Mouse (Mus musculus) limb, embryonic 13.5 days (tissue): ENCODE data around the gene Dnah6. TPM values are rescaled to one million over a fixed set of nuclear protein-coding genes. Genes with fewer than 3 reads are reported as not detected.

Experiments
- ATAC-seq: fragments of 200-750 bp; cut with Nextera tagmentation; 2 replicates; pipeline ENCODE4 v1.8.0; 2017; ENCODE audit warnings: low read depth, moderate number of reproducible peaks, moderate TSS enrichment; ENCODE audit not compliant: low FRiP score
- H3K27ac ChIP-seq: fragments of 300-500 bp; sonication (generic); 2 replicates; pipeline ENCODE4 v1.5.1; 2015; ENCODE audit warnings: inconsistent platforms, mild to moderate bottlenecking, moderate library complexity
- H3K27me3 ChIP-seq: fragments of 300-500 bp; sonication (generic); 2 replicates; pipeline ENCODE4 v1.6.1; 2015; ENCODE audit warnings: mild to moderate bottlenecking, inconsistent platforms
- H3K36me3 ChIP-seq: fragments of 300-500 bp; sonication (generic); 2 replicates; pipeline ENCODE4 v1.6.1; 2015; ENCODE audit warnings: inconsistent platforms, mild to moderate bottlenecking, moderate library complexity
- H3K4me1 ChIP-seq: fragments of 300-500 bp; sonication (generic); 2 replicates; pipeline ENCODE4 v1.6.1; 2015; ENCODE audit warnings: inconsistent platforms
- H3K4me2 ChIP-seq: fragments of 300-500 bp; sonication (generic); replicated peaks from 2 replicates; pipeline ENCODE4 v1.6.1; 2015; ENCODE audit warnings: inconsistent platforms, mild to moderate bottlenecking, moderate library complexity
- H3K4me3 ChIP-seq: fragments of 300-500 bp; sonication (generic); 2 replicates; pipeline ENCODE4 v1.5.1; 2015; ENCODE audit warnings: moderate library complexity, mild to moderate bottlenecking, inconsistent platforms
- H3K9ac ChIP-seq: fragments of 300-500 bp; sonication (generic); 2 replicates; pipeline ENCODE4 v1.6.1; 2015; ENCODE audit warnings: mild to moderate bottlenecking, inconsistent platforms
- H3K9me3 ChIP-seq: fragments of 300-500 bp; sonication (generic); 2 replicates; pipeline ENCODE4 v1.6.1; 2016; ENCODE audit warnings: inconsistent platforms
- WGBS: fragments of 180-500 bp; shearing (Covaris S2); methylation state at CpG from one replicate; pipeline ENCODE4 v1.1.7; 2015; 5-methylcytosine and 5-hydroxymethylcytosine counted together
- polyA plus RNA-seq: library from polyadenylated mRNA; unstranded; fragments of >200 nt; fragmentation: Nextera tagmentation; extraction: Ambion mirVana; gene quantifications from 2 replicates; pipeline ENCODE4 v1.2.1, GENCODE M21; 2015

The Dnah6 gene
- polyA plus RNA-seq, 1 experiment from 2014 or later = 0.03 TPM

GRCm38 (mm10) chr6:73054807-73055206 lies 166.6 kb downstream of the Dnah6 start:
- Histone ChIP-seq H3K27me3 (no peaks in the 10 kb centered on the region), H3K4me3 (no peak overlapping the region), H3K9me3 (peaks cover 13% of the 10 kb centered on the region; the same call in 1 of the 2 replicates), H3K36me3 (no peaks in the 10 kb centered on the region), H3K27ac (no peak overlapping the region), H3K4me2 (no peak overlapping the region), H3K4me1 (no peaks in the 10 kb centered on the region), H3K9ac (no peak overlapping the region)
- ATAC-seq = no peak
- 93% methylated on average over 6 of the region's 6 CpGs for WGBS

- no peaks in the 10 kb centered on the region for H3K4me1 ChIP-seq
- ATAC-seq = no peak
- H3K9me3 ChIP-seq = peaks cover 13% of the 10 kb centered on the region; the same call in 1 of the 2 replicates
- H3K36me3 ChIP-seq = no peaks in the 10 kb centered on the region
- no peak overlapping the region for H3K4me3 ChIP-seq
- H3K9ac ChIP-seq = no peak overlapping the region
- no peak overlapping the region for H3K4me2 ChIP-seq
- 87% methylated on average over 9 of the region's 9 CpGs for WGBS
- no peaks in the 10 kb centered on the region for H3K27me3 ChIP-seq
- H3K27ac ChIP-seq = no peak overlapping the region
Measured at GRCm38 (mm10) chr6:73053526-73053925, 167.9 kb downstream of the Dnah6 start.

- Histone ChIP-seq H3K36me3 (no peaks in the 10 kb centered on the region), H3K4me2 (no peak overlapping the region), H3K27ac (no peak overlapping the region), H3K4me3 (no peak overlapping the region), H3K27me3 (no peaks in the 10 kb centered on the region), H3K9me3 (no peaks in the 10 kb centered on the region), H3K4me1 (no peaks in the 10 kb centered on the region), H3K9ac (no peak overlapping the region)
- 75% methylated on average over 7 of the region's 7 CpGs for WGBS
- ATAC-seq = no peak
Measured at GRCm38 (mm10) chr6:73047259-73047658, 174.2 kb downstream of the Dnah6 start.

DNA sequence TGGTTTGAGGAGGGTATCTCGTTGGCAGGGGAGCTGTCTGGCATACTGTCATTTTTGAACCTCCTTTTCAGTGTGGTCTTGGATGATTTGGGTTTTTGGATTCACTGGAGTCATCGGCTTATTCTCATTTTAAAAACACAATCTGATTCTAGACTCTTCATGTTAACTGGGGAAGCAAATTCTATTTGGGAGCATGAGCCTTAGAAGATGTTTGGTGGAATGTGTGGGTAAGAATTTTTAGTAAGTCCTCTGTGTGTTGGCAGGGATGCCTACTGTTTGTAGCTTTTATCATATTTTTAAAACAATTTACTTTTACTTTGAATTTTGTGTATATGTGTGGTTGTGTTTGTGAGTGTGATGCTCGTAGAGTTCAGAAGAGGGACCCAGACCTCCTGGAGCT lies 175.5 kb downstream of the Dnah6 start:
- no peaks in the 10 kb centered on the region for H3K27me3 ChIP-seq
- H3K27ac ChIP-seq = no peak overlapping the region
- no peak overlapping the region for H3K4me3 ChIP-seq
- 73% methylated on average over 3 of the region's 3 CpGs for WGBS
- no peaks in the 10 kb centered on the region for H3K9me3 ChIP-seq
- H3K36me3 ChIP-seq = no peaks in the 10 kb centered on the region
- no peaks in the 10 kb centered on the region for H3K4me1 ChIP-seq
- ATAC-seq = no peak
- no peak overlapping the region for H3K4me2 ChIP-seq
- no peak overlapping the region for H3K9ac ChIP-seq

DNA sequence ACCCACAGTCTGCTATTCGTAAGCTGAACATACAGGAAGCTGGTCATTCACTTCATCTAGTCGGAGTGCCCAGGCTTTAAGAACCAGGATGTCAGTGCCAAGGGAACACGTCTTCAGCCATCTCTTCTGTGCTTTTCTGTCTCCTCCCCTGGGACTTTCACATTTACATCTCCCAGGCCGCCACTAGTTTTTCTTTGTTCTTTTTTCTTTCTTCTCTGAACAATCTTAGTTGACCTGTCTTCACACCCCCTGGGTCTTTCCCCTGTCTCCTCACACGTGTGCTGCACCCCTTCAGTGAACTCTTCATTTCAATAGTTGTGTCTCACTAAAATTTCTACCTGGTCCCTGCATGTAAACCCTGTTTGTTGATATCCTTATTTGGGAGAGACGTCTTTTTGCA lies 179.2 kb downstream of the Dnah6 start:
- H3K9ac ChIP-seq = no peak overlapping the region
- no peak for ATAC-seq
- H3K27ac ChIP-seq = no peak overlapping the region
- WGBS = 80% methylated on average over 6 of the region's 6 CpGs
- no peak overlapping the region for H3K4me2 ChIP-seq
- H3K36me3 ChIP-seq = no peaks in the 10 kb centered on the region
- H3K27me3 ChIP-seq = no peaks in the 10 kb centered on the region
- no peaks in the 10 kb centered on the region for H3K4me1 ChIP-seq
- H3K4me3 ChIP-seq = no peak overlapping the region
- H3K9me3 ChIP-seq = no peaks in the 10 kb centered on the region

DNA sequence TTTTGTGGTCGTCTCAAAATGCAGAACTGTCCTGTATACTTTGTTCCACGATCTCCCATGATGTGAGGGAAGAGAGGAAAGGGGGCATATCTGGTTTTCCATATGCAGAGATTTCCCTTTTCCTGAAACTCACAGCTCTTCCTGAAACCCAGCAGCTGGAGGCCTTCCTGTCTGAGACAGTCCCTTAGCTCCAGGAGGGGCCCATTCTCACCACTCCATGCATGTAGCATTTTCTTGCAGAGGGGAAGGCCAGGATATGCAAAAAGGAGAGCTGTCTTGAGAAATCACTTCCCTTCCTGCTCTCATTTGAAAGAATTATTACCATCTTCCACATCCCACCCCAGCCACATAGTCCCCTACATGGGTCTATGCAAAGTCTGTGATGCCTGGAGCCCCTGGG lies 183.2 kb downstream of the Dnah6 start:
- no peak for ATAC-seq
- Histone ChIP-seq H3K36me3 (no peaks in the 10 kb centered on the region), H3K4me2 (no peak overlapping the region), H3K4me1 (no peaks in the 10 kb centered on the region), H3K4me3 (no peak overlapping the region), H3K9ac (no peak overlapping the region), H3K27me3 (no peaks in the 10 kb centered on the region), H3K9me3 (no peaks in the 10 kb centered on the region), H3K27ac (no peak overlapping the region)
- WGBS = 71% methylated on average over 2 of the region's 2 CpGs

DNA sequence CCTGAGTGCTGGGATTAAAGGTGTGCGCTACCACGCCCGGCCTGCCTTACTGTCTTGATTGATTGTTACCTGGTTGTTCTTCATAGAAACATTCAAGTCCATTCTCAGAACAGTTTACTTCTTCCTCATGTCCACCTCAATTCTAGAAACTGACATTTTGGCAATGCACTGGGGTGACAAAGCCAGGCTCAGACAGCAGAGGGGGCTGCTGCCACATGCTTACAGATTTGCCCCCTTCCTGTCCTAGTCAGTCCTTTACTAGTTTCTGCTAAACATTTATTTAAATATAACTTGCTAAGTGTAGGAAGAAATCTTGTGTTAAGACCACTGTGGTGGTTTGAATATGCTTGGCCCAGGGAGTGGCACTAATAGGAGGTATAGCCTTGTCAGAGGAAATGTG lies 192.6 kb downstream of the Dnah6 start:
- H3K4me3 ChIP-seq = no peak overlapping the region
- no peak overlapping the region for H3K4me2 ChIP-seq
- 90% methylated on average over 3 of the region's 3 CpGs for WGBS
- H3K27me3 ChIP-seq = 0 out of 2 replicates have a peak, but pooled peaks cover 6% of the 10 kb centered on the region
- peaks cover 9% of the 10 kb centered on the region for H3K4me1 ChIP-seq
- no peak overlapping the region for H3K27ac ChIP-seq
- H3K9me3 ChIP-seq = peaks cover 4% of the 10 kb centered on the region; the same call in 1 of the 2 replicates
- no peaks in the 10 kb centered on the region for H3K36me3 ChIP-seq
- no peak overlapping the region for H3K9ac ChIP-seq
- no peak for ATAC-seq

DNA sequence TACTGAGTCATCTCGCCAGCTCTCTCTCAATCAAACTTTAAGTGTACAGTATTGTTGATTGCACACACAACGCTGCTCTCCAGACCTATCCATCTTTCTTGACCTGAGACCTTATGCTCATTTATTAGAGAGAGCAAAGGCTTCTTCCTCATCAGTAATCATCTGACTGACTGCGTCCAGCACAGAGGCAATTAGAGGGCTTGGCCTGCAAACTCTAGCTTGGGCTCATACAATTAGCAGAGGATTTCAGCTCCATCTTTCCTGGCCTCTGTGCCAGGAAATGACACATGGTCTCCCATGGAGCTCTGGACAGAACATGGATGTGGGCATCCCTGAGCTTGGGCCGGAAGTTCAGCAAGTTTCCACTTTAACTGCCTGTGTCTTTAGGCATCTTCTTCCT lies 193.6 kb downstream of the Dnah6 start:
- Histone ChIP-seq H3K9ac (no peak overlapping the region), H3K9me3 (peaks cover 4% of the 10 kb centered on the region; the same call in 1 of the 2 replicates), H3K4me3 (no peak overlapping the region), H3K36me3 (no peaks in the 10 kb centered on the region), H3K4me1 (peaks cover 9% of the 10 kb centered on the region), H3K27me3 (0 out of 2 replicates have a peak, but pooled peaks cover 6% of the 10 kb centered on the region), H3K4me2 (no peak overlapping the region), H3K27ac (no peak overlapping the region)
- 62% methylated on average over 4 of the region's 4 CpGs for WGBS
- ATAC-seq = no peak

- H3K9me3 ChIP-seq = peaks cover 4% of the 10 kb centered on the region; the same call in 1 of the 2 replicates
- no peak overlapping the region for H3K4me3 ChIP-seq
- H3K27me3 ChIP-seq = 0 out of 2 replicates have a peak, but pooled peaks cover 6% of the 10 kb centered on the region
- H3K9ac ChIP-seq = no peak overlapping the region
- peak; percentile 57 for ATAC-seq
- peaks cover 9% of the 10 kb centered on the region for H3K4me1 ChIP-seq
- WGBS = 26% methylated on average over 6 of the region's 6 CpGs
- H3K27ac ChIP-seq = no peak overlapping the region
- H3K4me2 ChIP-seq = no peak overlapping the region
- no peaks in the 10 kb centered on the region for H3K36me3 ChIP-seq
Measured at GRCm38 (mm10) chr6:73026898-73027297, 194.6 kb downstream of the Dnah6 start.

GRCm38 (mm10) chr6:73020061-73020460 lies 201.4 kb downstream of the Dnah6 start:
- no peak for ATAC-seq

DNA sequence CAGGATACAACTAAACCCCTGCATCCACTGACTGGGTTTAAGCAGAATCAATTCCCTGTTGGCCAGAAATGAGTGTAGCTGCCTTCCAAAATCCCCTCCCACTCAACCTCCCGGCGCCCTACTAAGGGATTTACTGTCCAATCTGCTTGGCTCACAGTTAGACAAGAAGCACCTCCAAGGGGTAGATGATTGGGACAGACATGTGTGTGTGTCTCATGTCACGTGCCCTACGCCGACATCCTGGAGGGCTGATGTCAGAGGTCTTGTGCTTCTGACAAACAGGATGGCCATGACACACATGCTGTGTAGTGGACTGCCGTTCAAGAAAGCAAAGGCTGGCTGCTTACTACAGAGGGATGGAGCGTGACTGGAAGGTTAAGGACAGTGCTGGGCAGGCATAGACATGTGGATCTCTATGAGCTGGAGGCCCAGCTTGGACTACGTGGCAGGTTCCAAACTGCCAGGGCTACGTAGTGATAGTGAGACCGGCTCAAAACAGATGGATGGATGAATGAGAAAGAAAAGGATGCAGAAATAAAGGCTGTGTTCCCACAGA lies 202.6 kb downstream of the Dnah6 start:
- H3K9ac ChIP-seq = no peak overlapping the region
- no peaks in the 10 kb centered on the region for H3K9me3 ChIP-seq
- no peak for ATAC-seq
- no peak overlapping the region for H3K4me3 ChIP-seq
- no peaks in the 10 kb centered on the region for H3K36me3 ChIP-seq
- no peaks in the 10 kb centered on the region for H3K27me3 ChIP-seq
- H3K27ac ChIP-seq = no peak overlapping the region
- H3K4me1 ChIP-seq = 0 out of 2 replicates have a peak, but pooled peaks cover 6% of the 10 kb centered on the region
- no peak overlapping the region for H3K4me2 ChIP-seq
- WGBS = 84% methylated on average over 10 of the region's 10 CpGs

More at GRCm38 (mm10) chr6:73020061-73020460, 201.4 kb downstream of the Dnah6 start:
- Histone ChIP-seq H3K9ac (no peak overlapping the region), H3K27me3 (no peaks in the 10 kb centered on the region), H3K9me3 (no peaks in the 10 kb centered on the region), H3K4me2 (no peak overlapping the region), H3K4me3 (no peak overlapping the region), H3K36me3 (no peaks in the 10 kb centered on the region), H3K4me1 (no peaks in the 10 kb centered on the region), H3K27ac (no peak overlapping the region)
- 8% methylated on average over 3 of the region's 3 CpGs for WGBS

DNA sequence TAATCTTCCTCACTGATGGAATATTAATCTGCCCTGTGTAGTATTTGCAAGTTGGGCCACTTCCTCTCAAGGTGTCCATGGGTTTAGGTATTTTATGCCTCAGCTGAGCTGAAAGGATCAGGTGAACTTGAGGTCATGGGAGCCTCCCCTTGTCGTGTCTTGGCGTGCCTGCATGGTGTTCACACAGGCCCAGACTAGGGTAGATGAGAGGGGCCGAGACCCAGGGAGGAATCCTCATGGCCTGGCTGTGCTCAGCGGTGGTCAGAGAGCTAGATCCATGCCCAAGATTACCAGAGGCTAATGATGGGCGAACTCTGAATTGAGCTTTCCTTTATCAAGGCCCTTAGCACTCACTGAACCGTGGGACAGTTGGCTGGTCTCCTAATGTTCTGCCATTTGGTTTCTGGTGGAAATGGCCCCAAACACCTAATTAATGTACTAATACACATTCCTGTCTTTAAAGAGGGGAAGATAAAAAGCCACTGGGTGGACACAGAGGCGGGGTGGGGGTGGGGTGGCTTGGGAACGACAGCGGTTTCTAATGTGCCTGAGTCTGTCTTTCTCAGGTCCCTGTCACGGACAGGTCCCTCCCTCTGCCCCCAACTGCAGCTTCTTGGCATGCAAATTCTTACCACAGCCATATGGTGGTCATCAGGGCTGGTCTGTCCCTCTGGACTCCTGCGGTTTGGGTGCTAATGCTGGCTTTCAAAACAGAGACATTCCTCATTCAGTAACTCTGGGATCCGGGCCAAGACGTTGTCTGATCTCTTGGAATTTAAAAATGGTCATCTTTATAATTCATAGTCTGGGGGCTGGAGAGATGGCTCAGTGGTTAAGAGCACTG lies 206.9 kb downstream of the Dnah6 start:
- Histone ChIP-seq H3K4me3 (no peak overlapping the region), H3K4me1 (0 out of 2 replicates have a peak, but pooled peaks cover 6% of the 10 kb centered on the region), H3K9me3 (no peaks in the 10 kb centered on the region), H3K27me3 (no peaks in the 10 kb centered on the region), H3K9ac (no peak overlapping the region), H3K27ac (no peak overlapping the region), H3K4me2 (no peak overlapping the region), H3K36me3 (no peaks in the 10 kb centered on the region)
- 35% methylated on average over 13 of the region's 13 CpGs for WGBS
- 0 out of 2 replicates have a peak, but pooled peaks have one; percentile 17 for ATAC-seq
